Mouse (Mus musculus): ENCODE measurements around the gene Tspan13.

Tspan13 gene

DNA sequence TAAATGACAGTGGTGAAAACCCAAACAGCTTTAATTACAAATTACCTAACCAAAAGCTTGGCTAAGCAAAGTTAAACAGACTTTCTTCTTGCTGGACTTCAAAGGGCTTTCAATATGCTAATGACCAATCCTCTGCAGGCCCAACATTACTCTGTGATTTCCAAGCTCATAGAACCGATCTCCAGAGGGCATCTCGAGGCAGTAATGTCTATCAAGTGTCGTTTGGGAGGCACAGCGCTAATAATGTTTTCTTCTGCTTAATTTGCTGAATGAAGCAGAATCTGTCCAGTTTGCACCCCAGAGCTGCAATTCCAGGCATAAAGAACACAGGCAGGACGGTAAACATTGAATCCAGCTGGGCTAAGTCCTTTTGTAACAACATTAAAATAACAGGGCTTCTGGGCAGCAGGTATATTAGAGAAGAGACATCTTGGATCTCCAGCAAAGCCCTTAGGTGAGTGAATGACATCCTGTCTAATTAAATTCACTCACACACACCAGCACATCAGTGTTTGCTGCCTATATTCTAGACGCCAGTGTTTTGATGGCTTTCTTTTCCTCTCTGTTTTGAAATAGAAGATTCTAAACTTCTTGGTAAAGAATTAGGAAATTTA, 64.6 kb downstream of the Tspan13 start:
- no peak for DNase-seq (ENCODE audit: low read depth, low spot score)

DNA sequence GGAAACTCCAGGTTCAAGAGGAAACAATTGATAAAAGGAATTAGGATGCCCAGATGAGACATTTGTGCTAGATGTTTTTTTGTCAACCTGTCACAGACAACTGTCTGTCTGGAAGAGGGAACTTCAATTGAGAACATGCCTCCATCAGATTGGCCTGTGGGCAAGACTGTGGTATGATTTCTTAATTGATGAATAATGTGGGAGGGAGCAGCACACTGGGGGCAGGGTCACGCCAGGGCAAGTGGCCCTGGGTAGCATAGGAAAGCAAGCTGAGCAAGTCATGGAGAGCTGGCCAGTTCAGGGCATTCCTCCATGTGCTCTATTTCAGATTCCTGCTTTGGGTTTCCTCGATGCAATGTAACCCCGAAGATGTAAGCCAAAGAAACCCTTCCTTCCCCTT, 66.4 kb downstream of the Tspan13 start:
- no peak for DNase-seq (ENCODE audit: low read depth, low spot score)

DNA sequence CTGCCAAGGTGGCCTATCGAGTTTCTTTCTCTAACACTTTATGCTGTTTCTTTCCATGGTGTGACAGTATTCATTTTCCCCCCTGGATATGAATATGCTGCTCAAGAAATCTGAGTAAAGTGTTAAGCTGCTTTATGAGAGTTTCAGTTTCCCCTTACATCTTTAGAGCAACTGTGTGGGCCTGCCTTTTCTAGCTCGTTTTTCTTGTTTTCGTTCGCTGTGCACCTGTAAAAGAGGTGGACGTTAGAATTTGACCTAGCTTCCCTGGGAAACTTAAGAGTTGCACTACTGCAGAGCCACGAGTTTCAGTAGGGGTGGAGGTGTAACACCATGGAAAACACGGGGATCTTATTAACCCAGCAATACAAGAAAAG, 75.5 kb downstream of the Tspan13 start:
- DNase-seq (ENCODE audit: low read depth, low spot score), result no peak

DNA sequence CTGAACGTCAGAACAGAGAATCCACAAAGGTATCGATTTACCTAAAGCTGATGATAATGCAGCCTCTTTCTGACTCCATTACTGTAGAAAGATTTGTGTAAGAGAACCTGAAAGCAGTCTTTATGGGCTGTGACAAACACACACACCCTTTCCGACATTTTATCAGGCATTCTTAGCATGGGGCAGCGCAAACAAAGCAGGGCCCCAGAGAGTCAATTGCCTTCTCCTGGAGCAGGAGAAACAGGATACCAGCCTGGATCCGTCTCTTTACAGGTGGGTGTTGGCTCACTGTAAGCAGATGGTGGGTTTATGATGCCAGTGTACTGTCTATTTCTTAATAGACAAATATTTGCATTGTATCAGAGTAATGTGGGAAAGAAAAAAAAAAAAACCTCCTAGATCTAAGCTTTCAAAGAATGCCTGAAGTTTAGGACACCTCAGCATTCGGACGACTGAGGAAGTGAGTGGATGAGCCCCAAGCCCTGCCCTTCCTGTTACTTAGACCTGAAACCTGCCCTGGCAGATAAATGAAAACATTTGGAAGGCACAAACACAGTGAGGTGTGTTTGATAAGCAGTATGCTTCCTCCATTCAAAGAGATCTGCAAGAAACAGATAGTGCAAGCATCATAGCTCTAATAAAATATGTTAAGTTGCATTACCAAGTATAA, 76.1 kb downstream of the Tspan13 start:
- no peak for DNase-seq (ENCODE audit: low read depth, low spot score)
